22 mouse cellular contexts compared by ENCODE assay signal in the genomic region with DNA sequence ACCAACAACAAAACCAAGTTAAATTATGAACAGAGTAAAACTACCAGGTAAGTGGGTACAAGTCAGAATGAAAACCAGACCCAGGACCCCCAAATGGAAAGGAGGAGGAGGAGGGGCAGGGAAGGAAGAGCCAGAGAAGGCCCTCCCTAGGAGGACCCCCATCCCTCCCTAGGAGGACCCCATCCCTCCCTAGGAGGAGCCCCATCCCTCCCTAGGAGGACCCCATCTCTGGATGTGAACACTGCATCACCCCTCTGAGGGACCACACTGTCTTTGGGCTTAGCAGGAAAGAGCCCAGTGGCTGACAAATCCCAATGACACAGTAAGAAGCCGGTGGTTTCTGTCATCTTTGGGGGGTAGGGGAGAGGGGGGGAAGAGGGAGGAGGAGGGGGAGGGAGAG. TPM values are rescaled to one million over a fixed set of nuclear protein-coding genes. Genes with fewer than 3 reads are reported as not detected.
DNase-seq lines count a peak whose midpoint lies in the region; ATAC-seq lines count a peak whose summit lies in the region.
"Had no signal": no experiment of that assay in that cellular context is flagged by ENCODE, and none has a peak within 500 bp of the region (broad histone marks: within the 10 kb centered on the region; RNA-seq: fewer than 3 reads in every experiment).

No protein-coding gene starts in this region.

- H3K4me2 ChIP-seq in hindbrain, embryonic 13.5 days = no peak overlapping the region
- H3K4me2 ChIP-seq in hindbrain, embryonic 12.5 days (replicated peaks) = no peak overlapping the region
- H3K4me2 ChIP-seq in midbrain, embryonic 13.5 days (replicated peaks) = no peak overlapping the region
- no peak overlapping the region for H3K4me2 ChIP-seq in midbrain, embryonic 14.5 days (ENCODE audit: low read length)
- no peak overlapping the region for H3K4me2 ChIP-seq in embryonic facial prominence, embryonic 14.5 days (ENCODE audit: low read depth, low read length)
- H3K4me2 ChIP-seq: forebrain, embryonic 15.5 days; heart, embryonic 13.5 days; liver, embryonic 12.5 days; midbrain, embryonic 12.5 days had no signal

- peaks cover 41% of the 10 kb centered on the region for H3K36me3 ChIP-seq in hindbrain, embryonic 13.5 days
- H3K36me3 ChIP-seq in hindbrain, embryonic 12.5 days = peaks cover 17% of the 10 kb centered on the region; the same call in 1 of the 2 replicates
- H3K36me3 ChIP-seq in midbrain, embryonic 13.5 days = peaks cover 26% of the 10 kb centered on the region; the same call in 1 of the 2 replicates
- peaks cover 15% of the 10 kb centered on the region; the same call in 1 of the 2 replicates for H3K36me3 ChIP-seq in midbrain, embryonic 14.5 days (ENCODE audit: control insufficient read depth, insufficient read depth, low read length)
- H3K36me3 ChIP-seq in embryonic facial prominence, embryonic 14.5 days (ENCODE audit: control insufficient read depth, insufficient read depth, low read length) = peaks cover 10% of the 10 kb centered on the region

- H3K4me3 ChIP-seq in hindbrain, embryonic 13.5 days = no peak overlapping the region
- no peak overlapping the region for H3K4me3 ChIP-seq in hindbrain, embryonic 12.5 days
- H3K4me3 ChIP-seq in midbrain, embryonic 13.5 days (replicated peaks) = no peak overlapping the region
- no peak overlapping the region for H3K4me3 ChIP-seq in midbrain, embryonic 14.5 days (replicated peaks; ENCODE audit: low read depth, low read length)
- no peak overlapping the region for H3K4me3 ChIP-seq in embryonic facial prominence, embryonic 14.5 days (ENCODE audit: low read depth, low read length)
- H3K4me3 ChIP-seq: forebrain, embryonic 15.5 days; heart, embryonic 13.5 days; liver, embryonic 12.5 days; midbrain, embryonic 12.5 days had no signal

- intact Hi-C loops in heart, postnatal 10 days (cut with DNase I) = no loop called here

- 0 out of 2 replicates have a peak, but pooled peaks have one; percentile 49 for ATAC-seq in hindbrain, embryonic 13.5 days (ENCODE audit: low FRiP score)
- ATAC-seq in hindbrain, embryonic 12.5 days (ENCODE audit: low FRiP score) = no peak
- ATAC-seq in midbrain, embryonic 13.5 days = peak; percentile 67; the same call in 1 of the 2 replicates
- ATAC-seq in midbrain, embryonic 14.5 days (ENCODE audit: low FRiP score, low TSS enrichment) = no peak
- no peak for ATAC-seq in embryonic facial prominence, embryonic 14.5 days (ENCODE audit: low read depth)
- ATAC-seq: forebrain, embryonic 15.5 days; liver, embryonic 12.5 days; Patski had no signal

- no peaks in the 10 kb centered on the region for H3K27me3 ChIP-seq in hindbrain, embryonic 13.5 days
- no peaks in the 10 kb centered on the region for H3K27me3 ChIP-seq in hindbrain, embryonic 12.5 days
- H3K27me3 ChIP-seq in midbrain, embryonic 13.5 days = no peaks in the 10 kb centered on the region
- H3K27me3 ChIP-seq in midbrain, embryonic 14.5 days (ENCODE audit: control insufficient read depth, insufficient read depth, low read length) = no peaks in the 10 kb centered on the region
- no peaks in the 10 kb centered on the region for H3K27me3 ChIP-seq in embryonic facial prominence, embryonic 14.5 days (replicated peaks; ENCODE audit: control insufficient read depth, insufficient read depth, low read length)
- H3K27me3 ChIP-seq: forebrain, embryonic 15.5 days; heart, embryonic 13.5 days; liver, embryonic 12.5 days; midbrain, embryonic 12.5 days; Patski had no signal

- 14% methylated on average over 1 of the region's 1 CpGs for WGBS in hindbrain, embryonic 13.5 days
- WGBS in hindbrain, embryonic 12.5 days = 38% methylated on average over 1 of the region's 1 CpGs
- WGBS in midbrain, embryonic 13.5 days = 4% methylated on average over 1 of the region's 1 CpGs
- 5% methylated on average over 1 of the region's 1 CpGs for WGBS in midbrain, embryonic 14.5 days
- 26% methylated on average over 1 of the region's 1 CpGs for WGBS in embryonic facial prominence, embryonic 14.5 days

- H3K9me3 ChIP-seq in hindbrain, embryonic 13.5 days = no peaks in the 10 kb centered on the region
- no peaks in the 10 kb centered on the region for H3K9me3 ChIP-seq in hindbrain, embryonic 12.5 days (replicated peaks)
- no peaks in the 10 kb centered on the region for H3K9me3 ChIP-seq in midbrain, embryonic 13.5 days
- H3K9me3 ChIP-seq in midbrain, embryonic 14.5 days (ENCODE audit: control insufficient read depth, low read length) = no peaks in the 10 kb centered on the region
- no peaks in the 10 kb centered on the region for H3K9me3 ChIP-seq in embryonic facial prominence, embryonic 14.5 days (ENCODE audit: control insufficient read depth, low read length)
- H3K9me3 ChIP-seq: forebrain, embryonic 15.5 days; heart, embryonic 13.5 days; liver, embryonic 12.5 days; midbrain, embryonic 12.5 days had no signal

- H3K4me1 ChIP-seq in hindbrain, embryonic 13.5 days (replicated peaks) = peaks cover 12% of the 10 kb centered on the region; the same call in 1 of the 2 replicates
- peaks cover 14% of the 10 kb centered on the region; the same call in 1 of the 2 replicates for H3K4me1 ChIP-seq in hindbrain, embryonic 12.5 days
- H3K4me1 ChIP-seq in midbrain, embryonic 13.5 days (replicated peaks) = peaks cover 21% of the 10 kb centered on the region
- H3K4me1 ChIP-seq in midbrain, embryonic 14.5 days (ENCODE audit: control insufficient read depth, insufficient read depth, low read length) = no peaks in the 10 kb centered on the region
- peaks cover 3% of the 10 kb centered on the region; the same call in 1 of the 2 replicates for H3K4me1 ChIP-seq in embryonic facial prominence, embryonic 14.5 days (ENCODE audit: control insufficient read depth, insufficient read depth, low read length)
- H3K4me1 ChIP-seq: liver, embryonic 12.5 days had no signal

- DNase-seq in midbrain, embryonic 14.5 days = no peak
- no peak for DNase-seq in embryonic facial prominence, embryonic 14.5 days (ENCODE audit: low spot score)
- DNase-seq in Muller cell, postnatal 12 days (ENCODE audit: inconsistent ontology term) = no peak
- no peak for DNase-seq in heart, postnatal 10 days
- DNase-seq: adrenal gland, postnatal 36 days; cerebellum, adult 9-11 months; gastrocnemius, postnatal 25 days; heart, adult 18-20 months; kidney, adult 8-10 months; kidney, postnatal 14 days; lung, adult 18-20 months; lung, postnatal 10 days; right cerebral cortex, postnatal 14 days had no signal

- H3K9ac ChIP-seq in hindbrain, embryonic 13.5 days = no peak overlapping the region
- H3K9ac ChIP-seq in hindbrain, embryonic 12.5 days = no peak overlapping the region
- no peak overlapping the region for H3K9ac ChIP-seq in midbrain, embryonic 13.5 days (replicated peaks)
- no peak overlapping the region for H3K9ac ChIP-seq in midbrain, embryonic 14.5 days (replicated peaks; ENCODE audit: low read length)
- no peak overlapping the region; the same call in 1 of the 2 replicates for H3K9ac ChIP-seq in embryonic facial prominence, embryonic 14.5 days (ENCODE audit: low read depth, low read length)
- H3K9ac ChIP-seq: forebrain, embryonic 15.5 days; heart, embryonic 13.5 days; liver, embryonic 12.5 days; midbrain, embryonic 12.5 days had no signal

- H3K27ac ChIP-seq in hindbrain, embryonic 13.5 days = no peak overlapping the region
- no peak overlapping the region for H3K27ac ChIP-seq in hindbrain, embryonic 12.5 days
- no peak overlapping the region for H3K27ac ChIP-seq in midbrain, embryonic 13.5 days
- no peak overlapping the region for H3K27ac ChIP-seq in midbrain, embryonic 14.5 days (replicated peaks; ENCODE audit: low read depth, low read length)
- peak overlapping the region; percentile 45 for H3K27ac ChIP-seq in embryonic facial prominence, embryonic 14.5 days (replicated peaks; ENCODE audit: low read depth, low read length)
- H3K27ac ChIP-seq: forebrain, embryonic 15.5 days; heart, embryonic 13.5 days; liver, embryonic 12.5 days; midbrain, embryonic 12.5 days had no signal

RNA-seq across cellular contexts. Expression of gene Tecta, which starts 15.5 kb away (rescaled TPM):
- polyA plus RNA-seq in hindbrain, embryonic 13.5 days (2015; fragmentation: Nextera tagmentation; extraction: Ambion mirVana) = 0.35 and 0.47 TPM in 2 replicates
- 0.94 and 1.8 TPM in 2 replicates for polyA plus RNA-seq in hindbrain, embryonic 12.5 days (2016; fragmentation: Nextera tagmentation; extraction: Ambion mirVana)
- 0.27 and 0.34 TPM in 2 replicates for polyA plus RNA-seq in midbrain, embryonic 13.5 days (2015; fragmentation: Nextera tagmentation; extraction: Ambion mirVana)
- 0.26 and 0.81 TPM in 2 replicates for polyA plus RNA-seq in midbrain, embryonic 14.5 days (2014; fragmentation: Nextera tagmentation; extraction: Ambion mirVana)
- polyA plus RNA-seq in embryonic facial prominence, embryonic 14.5 days (2014; fragmentation: Nextera tagmentation; extraction: Ambion mirVana) = 2.2 and 3.1 TPM in 2 replicates
- total RNA-seq in heart, postnatal 10 days (2021) = under 1 TPM; 0.19 to 0.22 TPM
- total RNA-seq: heart, adult 18-20 months; neutrophil, adult 5-6 weeks had no signal

Comparison
In these comparisons a context has a peak if more than half of its experiments do, and no peak if none do; other contexts are left out.
1. ATAC-seq: peak in hindbrain, embryonic 13.5 days (single experiment) and midbrain, embryonic 13.5 days (single experiment); none in hindbrain, embryonic 12.5 days (single experiment), midbrain, embryonic 14.5 days (single experiment) and embryonic facial prominence, embryonic 14.5 days (single experiment).